Mouse (Mus musculus) gonadal fat pad, adult 2 months (tissue): ENCODE data around the gene Mmp8. TPM values are rescaled to one million over a fixed set of nuclear protein-coding genes. Genes with fewer than 3 reads are reported as not detected.
A peak's percentile ranks its signal among the peaks of the same experiment; 100 is the strongest.

Source experiments
- DNase-seq: peaks from one replicate; pipeline ENCODE4 v3.0.0-alpha.2; 2012; ENCODE audit warnings: low read depth
- polyA plus RNA-seq: library from polyadenylated mRNA; depleted of rRNA; stranded (reverse); fragments of >200 nt; gene quantifications from 2 replicates; pipeline ENCODE4 v1.2.3, GENCODE M21; 2012; rRNA removed

The Mmp8 gene
- polyA plus RNA-seq, 1 experiment = 0.08 TPM

DNA sequence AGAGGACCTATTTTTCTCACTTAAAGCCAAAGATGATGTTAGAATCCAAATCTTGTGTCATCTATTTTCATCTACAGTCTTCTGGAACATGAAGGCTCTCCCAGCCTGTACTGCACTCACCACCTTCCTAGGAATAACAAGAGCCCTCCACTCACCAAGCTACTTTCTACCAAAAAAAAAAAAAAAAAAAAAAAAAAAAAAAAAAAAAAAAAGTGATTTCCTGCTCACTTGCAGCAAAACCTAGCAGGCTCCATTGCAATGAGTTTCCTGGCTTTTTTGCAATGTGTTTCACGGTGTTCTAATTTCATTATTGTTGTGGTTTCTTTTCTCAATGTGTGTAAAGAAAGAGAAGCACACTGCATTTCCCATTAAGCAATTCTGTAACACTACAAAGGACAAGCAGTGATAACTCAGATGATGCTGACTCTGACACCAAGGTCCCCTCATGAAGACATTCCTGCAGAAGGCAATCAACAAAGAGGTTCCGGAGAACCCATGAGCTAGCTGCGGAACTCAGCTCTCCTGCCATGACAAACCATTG, 35.1 kb downstream of the Mmp8 start:
- DNase-seq = no peak

DNA sequence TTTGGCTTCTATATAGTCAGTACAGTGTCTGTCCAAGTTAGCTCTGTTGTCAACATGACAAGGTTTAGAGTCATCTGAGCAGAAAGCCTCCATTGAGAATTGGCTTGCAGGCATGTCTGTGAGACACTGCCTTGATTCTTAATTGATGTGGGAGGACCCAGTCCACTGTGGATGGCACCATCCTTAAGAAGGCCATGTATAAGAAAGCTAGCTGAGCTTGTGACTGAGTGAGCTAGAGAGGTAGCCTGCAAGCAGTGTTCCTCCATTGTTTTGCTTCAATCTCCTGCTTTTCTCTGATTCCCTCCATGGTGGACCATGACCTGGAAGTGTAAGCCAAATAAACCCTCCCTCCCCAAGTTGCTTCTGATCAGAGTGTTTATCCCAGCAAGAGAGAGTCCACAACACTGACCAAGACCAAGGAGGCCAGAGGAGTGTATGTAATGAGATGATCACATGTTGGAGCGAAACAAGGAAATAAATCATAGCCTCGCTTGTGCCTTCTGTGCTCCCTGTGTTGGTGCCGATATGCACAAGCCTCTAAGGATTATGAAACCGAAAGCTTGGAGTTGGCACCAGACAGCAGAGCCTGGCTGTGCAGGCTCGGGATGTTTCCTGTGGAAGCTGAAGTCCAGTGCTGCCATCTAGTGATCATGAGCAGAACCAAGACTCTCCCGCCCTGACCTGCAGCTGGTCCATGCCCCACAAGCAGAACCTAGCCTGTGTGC, 36.7 kb downstream of the Mmp8 start:
- DNase-seq = no peak

GRCm38 (mm10) chr9:7602982-7603742, 44.9 kb downstream of the Mmp8 start:
- DNase-seq = no peak

DNA sequence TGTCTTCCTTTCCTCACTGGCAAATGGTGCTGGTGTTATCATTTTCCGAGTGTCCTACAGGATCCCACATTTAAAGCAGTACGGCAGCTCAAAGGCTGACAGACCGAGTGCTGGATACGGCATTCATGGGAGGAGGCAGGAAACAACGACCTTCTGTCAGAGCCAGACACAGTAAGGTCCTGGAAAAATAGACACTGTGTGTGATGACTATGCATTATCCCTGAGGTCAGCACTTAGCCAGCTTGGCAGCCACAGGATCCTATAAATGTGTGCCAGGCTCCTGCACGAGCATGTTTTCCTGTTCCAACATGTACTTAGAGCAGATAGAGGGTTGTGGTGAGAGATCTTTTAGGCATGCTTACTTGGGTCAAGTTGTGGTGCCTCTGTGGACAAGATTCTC, 45.7 kb downstream of the Mmp8 start:
- DNase-seq = peak; percentile 40

- no peak for DNase-seq
Observed at GRCm38 (mm10) chr9:7605638-7606037, 47.4 kb downstream of the Mmp8 start.

Other genes starting within 250 kb of the Mmp8 start
- gene Mmp12, start 214.1 kb upstream of the Mmp8 start, polyA plus RNA-seq = 2.9 and 5.5 TPM in 2 replicates
- 0.13 and 0.14 TPM in 2 replicates for gene Mmp1b, start 170.4 kb upstream of the Mmp8 start, polyA plus RNA-seq
- 0.23 and 0.34 TPM in 2 replicates for gene Mmp3, start 112.6 kb upstream of the Mmp8 start, polyA plus RNA-seq
- not detected in 2 replicates for gene Mmp10, start 56.1 kb upstream of the Mmp8 start, polyA plus RNA-seq
- gene Mmp27, start 12.9 kb downstream of the Mmp8 start, polyA plus RNA-seq = 0.15 and 0.27 TPM in 2 replicates
- not detected in 2 replicates for gene Mmp20, start 69.8 kb downstream of the Mmp8 start, polyA plus RNA-seq
- 41.6 and 53.2 TPM in 2 replicates for gene Mmp7, start 133.6 kb downstream of the Mmp8 start, polyA plus RNA-seq
- 80.9 and 81.0 TPM in 2 replicates for gene Tmem123, start 205.6 kb downstream of the Mmp8 start, polyA plus RNA-seq